Mouse (Mus musculus) C2C12 (cell line): ENCODE data around the gene Plppr2.

Source experiments
- CEBPB ChIP-seq: IDR thresholded peaks from one replicate; pipeline ENCODE4 v1.6.1; 2011; ENCODE audit warnings: low read depth, mild to moderate bottlenecking, control low read depth, moderate library complexity
- CTCF ChIP-seq: IDR thresholded peaks from one replicate; pipeline ENCODE4 v1.5.1; 2011; ENCODE audit not compliant: control insufficient read depth, insufficient read depth, insufficient read length
- FOSL1 ChIP-seq: IDR thresholded peaks from one replicate; pipeline ENCODE4 v1.8.0; 2011; ENCODE audit warnings: mild to moderate bottlenecking, low read length; ENCODE audit not compliant: poor library complexity, insufficient read depth, severe bottlenecking
- MAX ChIP-seq: IDR thresholded peaks from one replicate; pipeline ENCODE4 v1.6.1; 2011; ENCODE audit warnings: mild to moderate bottlenecking, control low read depth
- MYOD1 ChIP-seq: IDR thresholded peaks from one replicate; pipeline ENCODE4 v1.6.1; 2011; ENCODE audit warnings: low read depth; ENCODE audit not compliant: control insufficient read depth, insufficient read length
- MYOG ChIP-seq: IDR thresholded peaks from one replicate; pipeline ENCODE4 v1.6.1; 2011; ENCODE audit not compliant: control insufficient read depth, insufficient read length; ENCODE audit errors: extremely low read depth
- USF1 ChIP-seq: IDR thresholded peaks from one replicate; pipeline ENCODE4 v1.6.1; 2011; ENCODE audit warnings: low read depth, mild to moderate bottlenecking, control low read depth, moderate library complexity

DNA sequence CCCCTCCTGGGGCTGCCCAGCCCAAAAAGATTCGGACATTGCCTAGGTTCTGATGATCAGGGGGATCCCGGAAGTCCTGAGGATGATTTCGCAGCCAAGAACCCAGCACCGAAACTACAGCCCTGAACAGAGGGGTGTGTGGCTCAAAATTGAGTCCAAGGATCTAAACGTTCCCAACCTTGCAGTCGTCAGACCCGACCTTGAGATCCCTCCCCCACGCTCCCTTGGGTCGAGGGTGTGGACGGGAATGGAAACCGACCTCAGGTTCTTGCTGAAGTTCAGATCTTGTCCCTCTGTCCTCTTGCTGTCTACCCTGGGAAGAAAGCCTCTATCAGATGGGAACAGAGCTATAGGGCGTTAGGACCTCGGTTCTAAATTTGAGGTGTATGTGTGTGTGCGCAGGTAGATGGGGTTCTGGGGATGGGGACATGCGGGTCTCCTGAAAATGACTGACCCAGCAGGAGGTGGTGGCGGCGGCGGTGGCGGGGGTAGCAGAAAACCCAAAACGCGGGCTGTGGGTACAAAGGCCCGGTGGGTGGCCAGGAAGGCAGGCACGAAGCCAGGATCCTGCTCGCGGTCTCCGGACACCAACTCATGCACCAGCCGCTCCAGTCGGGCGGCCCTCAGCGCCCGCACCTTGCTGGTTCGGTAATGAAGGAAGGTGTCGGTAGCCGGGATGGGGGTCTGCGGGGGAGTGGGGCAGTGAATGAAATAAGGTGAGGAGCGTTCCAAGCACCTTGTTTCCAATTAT lies 50.9 kb downstream of the Plppr2 start:
- TF ChIP-seq CTCF (no peak), FOSL1 (no peak), USF1 (no peak), MYOG (no peak), MAX (no peak), MYOD1 (no peak), CEBPB (no peak)
